Mouse (Mus musculus) cerebral cortex, adult 2 months (tissue): Measurements from ENCODE around the gene Dennd2c.

Source experiments
- WGBS: fragments of 180-500 bp; shearing (Covaris S2); methylation state at CpG from one replicate; pipeline ENCODE4 v1.1.7; 2018; 5-methylcytosine and 5-hydroxymethylcytosine counted together

Dennd2c gene

DNA sequence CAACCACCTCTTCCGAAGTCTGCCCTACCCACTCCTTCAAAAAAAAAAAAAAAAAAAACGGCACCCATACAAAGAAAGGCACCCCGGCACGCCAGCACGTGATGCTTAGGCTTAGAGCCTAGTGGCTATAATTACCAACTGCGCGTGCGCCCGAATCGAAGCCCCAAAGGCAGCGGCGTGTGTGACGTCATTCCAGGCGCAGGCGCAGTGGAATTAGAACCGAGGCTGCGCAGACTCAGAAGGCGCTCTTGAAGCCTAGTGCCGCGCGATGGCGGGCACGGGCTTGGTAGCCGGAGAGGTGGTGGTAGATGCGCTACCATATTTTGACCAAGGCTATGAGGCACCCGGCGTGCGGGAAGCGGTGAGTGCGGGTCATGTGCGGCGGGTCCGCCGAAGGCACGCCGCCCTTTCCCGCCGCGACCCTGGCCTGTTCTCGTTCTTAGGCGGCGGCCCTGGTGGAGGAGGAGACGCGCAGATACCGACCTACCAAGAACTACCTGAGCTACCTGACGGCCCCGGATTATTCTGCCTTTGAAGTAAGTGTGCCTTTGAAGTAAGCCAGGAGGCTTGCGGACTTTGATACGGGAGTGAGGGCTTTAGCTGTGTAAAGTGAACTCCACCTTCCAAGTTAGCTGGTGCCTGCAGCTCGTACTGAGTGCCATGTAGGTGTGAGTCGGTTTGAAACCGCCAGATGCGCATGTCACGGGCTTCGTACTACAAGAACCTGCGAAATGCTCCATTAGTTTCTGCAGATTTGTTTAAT is 69.3 kb downstream of the Dennd2c start, which contains the start of gene Bcas2:
Gene Bcas2 (plus strand): TSS at position 151 of the 763 bp plus-strand sequence.
- under 1% methylated on average over 56 of the region's 56 CpGs for WGBS

GRCm38 (mm10) chr3:103172615-103173014 is 70.2 kb downstream of the Dennd2c start:
- WGBS = 19% methylated on average over 5 of the region's 5 CpGs

DNA sequence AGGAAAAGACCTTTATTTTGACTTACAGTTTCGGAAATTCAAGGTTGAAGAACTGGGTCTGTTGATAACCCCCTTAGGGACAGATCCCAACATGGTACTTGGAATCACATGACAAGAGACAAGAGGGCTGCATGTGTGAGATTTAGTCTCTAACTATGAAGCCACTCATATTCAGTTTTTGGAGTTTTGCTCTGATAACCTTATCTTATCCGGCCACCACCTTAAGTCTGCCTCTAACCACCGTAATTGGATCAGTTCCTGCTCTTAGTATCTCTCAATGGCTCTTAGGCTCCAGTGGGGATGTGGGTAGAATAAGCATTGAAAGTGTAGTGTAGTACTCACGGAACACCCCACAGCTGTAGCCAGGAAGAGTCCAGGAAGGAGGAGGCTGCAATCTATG is 74.3 kb downstream of the Dennd2c start:
- WGBS = 95% methylated on average over 4 of the region's 4 CpGs

- 91% methylated on average over 9 of the region's 9 CpGs for WGBS
These were observed 77.1 kb downstream of the Dennd2c start for GRCm38 (mm10) chr3:103179527-103179926.

GRCm38 (mm10) chr3:103181171-103181570 is 78.8 kb downstream of the Dennd2c start:
- WGBS = 62% methylated on average over 4 of the region's 4 CpGs

DNA sequence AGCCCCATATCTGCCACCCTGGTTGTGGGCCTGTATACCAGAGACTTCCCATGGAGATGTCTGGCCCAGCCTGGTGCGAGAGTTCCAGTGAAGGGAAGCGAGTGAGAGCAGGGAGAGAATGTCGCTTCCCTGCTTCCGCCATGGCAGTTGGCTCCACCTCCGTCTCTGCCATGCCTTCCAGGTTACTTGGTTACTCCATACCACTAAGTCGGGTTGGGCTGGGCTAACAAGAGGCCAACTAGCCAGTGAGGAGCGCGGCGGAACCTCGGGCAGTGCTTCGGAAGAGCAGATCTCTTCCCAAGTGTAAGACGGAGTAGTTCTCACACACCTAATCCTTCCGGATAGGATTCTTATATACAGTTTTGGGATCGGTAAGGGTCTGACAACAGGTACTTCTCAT is 80.4 kb downstream of the Dennd2c start:
- WGBS = 84% methylated on average over 14 of the region's 14 CpGs

GRCm38 (mm10) chr3:103188451-103188850 is 86.0 kb downstream of the Dennd2c start:
- WGBS = 59% methylated on average over 5 of the region's 5 CpGs

DNA sequence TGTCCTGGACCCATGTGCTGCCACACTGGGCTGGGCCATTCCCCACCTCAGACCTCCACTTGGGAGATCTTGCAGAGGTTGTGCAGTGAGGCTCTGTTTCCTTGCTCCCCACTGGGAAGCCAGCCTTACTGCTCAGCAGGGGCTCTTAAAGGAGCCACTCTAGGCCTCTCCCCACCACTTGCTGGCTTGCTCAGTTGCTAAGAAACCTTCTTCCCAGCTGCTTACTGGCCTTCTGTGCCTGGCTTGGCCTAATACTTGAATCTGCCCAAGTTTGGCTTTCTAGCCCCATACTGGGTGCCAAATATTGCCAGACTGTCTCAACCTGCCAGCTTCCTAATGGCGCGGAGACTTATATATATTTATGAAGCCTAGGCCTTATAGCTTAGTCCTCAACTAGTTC is 86.5 kb downstream of the Dennd2c start:
- WGBS = 92% methylated on average over 2 of the region's 2 CpGs

- WGBS = 90% methylated on average over 4 of the region's 4 CpGs
These were observed 89.8 kb downstream of the Dennd2c start for GRCm38 (mm10) chr3:103192161-103192560.

- WGBS = 70% methylated on average over 1 of the region's 1 CpGs
These were observed 90.8 kb downstream of the Dennd2c start for GRCm38 (mm10) chr3:103193186-103193585.

GRCm38 (mm10) chr3:103196320-103196823 is 94.0 kb downstream of the Dennd2c start:
- 89% methylated on average over 7 of the region's 7 CpGs for WGBS

DNA sequence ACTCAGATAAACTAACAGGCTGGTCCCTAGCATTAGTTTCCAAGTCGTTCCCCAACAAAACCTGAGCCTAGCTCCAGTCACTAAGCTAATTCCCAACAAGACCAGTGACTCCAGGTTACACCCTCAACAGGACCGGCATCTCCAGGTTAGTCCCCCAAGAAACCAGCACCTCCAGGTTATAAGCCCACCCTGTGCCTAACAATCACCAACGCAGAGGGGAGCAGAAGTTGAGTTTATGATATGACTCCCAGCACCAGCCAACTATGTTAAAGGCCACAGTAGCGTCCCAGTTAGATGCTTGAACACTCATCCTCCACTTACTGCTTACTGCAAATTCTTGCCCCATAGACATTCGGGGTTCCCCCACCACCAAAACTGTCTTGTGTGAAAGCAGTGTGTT is 97.0 kb downstream of the Dennd2c start:
- 95% methylated on average over 5 of the region's 5 CpGs for WGBS

DNA sequence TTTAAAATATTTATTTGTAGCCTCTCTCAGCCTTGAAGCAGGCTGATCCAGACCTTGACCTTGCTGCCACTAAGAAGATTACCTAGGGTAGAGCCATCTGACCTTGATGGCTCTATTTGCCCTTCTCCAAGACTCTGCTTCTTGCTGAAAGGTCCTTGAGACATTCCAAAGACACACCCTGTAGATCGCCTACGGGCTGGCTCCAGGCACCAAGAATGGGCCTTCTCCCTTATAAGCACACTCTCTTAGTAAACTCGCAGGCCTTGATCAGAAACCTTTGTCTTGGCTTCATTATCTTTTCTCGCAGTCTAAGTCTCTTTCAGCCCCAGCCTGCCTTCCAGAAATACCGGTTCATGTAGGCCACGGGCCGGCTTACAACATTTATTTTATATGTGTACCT is 98.7 kb downstream of the Dennd2c start:
- WGBS = 96% methylated on average over 7 of the region's 7 CpGs

DNA sequence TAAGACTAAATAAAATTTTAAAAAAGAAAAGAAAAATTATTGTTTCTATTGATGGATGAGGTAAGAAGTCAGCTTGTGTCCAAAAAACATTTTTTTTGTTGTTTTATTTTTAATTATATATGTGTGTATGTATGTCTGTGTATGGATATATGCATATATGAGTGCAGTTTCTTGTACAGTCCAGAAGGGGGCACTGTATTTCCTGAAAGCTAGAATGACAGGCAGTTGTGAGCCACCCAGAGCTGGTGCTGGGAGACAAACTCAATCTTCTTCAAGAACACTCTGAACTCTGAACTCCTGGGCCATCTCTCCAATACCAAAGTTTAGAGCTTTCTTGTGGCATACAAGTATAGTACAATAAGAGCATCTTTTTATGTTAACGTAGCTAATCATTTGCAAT is 101.2 kb downstream of the Dennd2c start:
- 97% methylated on average over 1 of the region's 1 CpGs for WGBS

GRCm38 (mm10) chr3:103204445-103204844 is 102.0 kb downstream of the Dennd2c start:
- 94% methylated on average over 3 of the region's 3 CpGs for WGBS

DNA sequence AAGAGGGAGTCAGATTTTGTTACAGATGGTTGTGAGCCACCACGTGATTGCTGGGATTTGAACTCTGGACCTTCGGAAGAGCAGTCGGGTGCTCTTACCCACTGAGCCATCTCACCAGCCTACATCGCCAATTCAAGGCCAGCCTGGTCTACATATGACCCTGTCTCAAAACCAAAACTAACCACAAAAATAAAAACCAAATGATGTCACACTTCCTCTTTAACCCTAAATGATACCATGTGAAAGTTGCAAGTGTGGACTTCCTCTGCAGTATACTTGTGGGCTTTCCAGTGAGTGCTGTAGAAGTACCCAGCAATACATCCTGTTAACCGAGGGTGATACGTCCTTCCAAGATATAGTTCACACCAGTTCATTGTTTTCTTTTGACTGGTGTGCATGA is 104.0 kb downstream of the Dennd2c start:
- 86% methylated on average over 6 of the region's 6 CpGs for WGBS

GRCm38 (mm10) chr3:103207749-103208148 is 105.3 kb downstream of the Dennd2c start:
- 51% methylated on average over 5 of the region's 5 CpGs for WGBS

GRCm38 (mm10) chr3:103208237-103208636 is 105.8 kb downstream of the Dennd2c start:
- WGBS = 91% methylated on average over 2 of the region's 2 CpGs

DNA sequence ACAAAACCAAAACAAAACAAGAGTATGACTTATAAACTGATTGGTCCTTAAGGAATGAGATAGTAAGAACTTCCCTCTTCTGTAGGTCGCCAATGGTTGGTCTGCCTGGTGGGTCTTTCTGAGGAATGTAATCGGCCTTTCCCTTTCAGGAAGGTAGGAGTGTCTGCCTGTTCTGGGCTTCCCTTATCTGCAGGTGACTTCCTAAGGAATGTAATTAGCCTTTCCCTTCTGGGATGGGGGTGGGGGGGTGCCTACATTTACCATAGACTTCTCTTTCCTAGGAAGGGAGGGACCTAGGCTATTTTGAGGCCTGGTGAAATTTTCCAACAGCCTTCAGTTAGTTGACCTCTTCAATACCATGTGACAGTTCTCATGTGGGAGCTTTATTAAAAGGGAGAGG is 108.7 kb downstream of the Dennd2c start:
- 83% methylated on average over 2 of the region's 2 CpGs for WGBS

GRCm38 (mm10) chr3:103212142-103212541 is 109.7 kb downstream of the Dennd2c start:
- 91% methylated on average over 1 of the region's 1 CpGs for WGBS

DNA sequence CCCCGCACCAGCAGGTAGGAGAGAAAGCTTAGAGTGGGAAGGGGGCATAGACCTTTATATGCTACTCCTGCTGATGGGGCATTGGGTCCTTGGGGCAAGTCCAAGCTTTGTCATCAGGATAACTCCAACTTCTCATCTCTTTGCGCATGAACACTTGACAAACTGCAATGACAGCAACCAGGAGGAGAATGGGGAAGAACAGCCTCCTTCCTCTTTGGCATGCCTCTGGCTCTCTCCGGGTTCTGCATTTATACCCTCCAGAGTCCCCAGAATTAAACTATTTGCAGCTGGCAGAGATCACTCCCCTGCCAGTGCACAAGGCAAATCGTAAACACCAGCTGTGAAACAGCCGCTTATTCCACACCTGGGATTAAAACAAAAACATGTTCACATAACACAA is 111.1 kb downstream of the Dennd2c start:
- 76% methylated on average over 5 of the region's 5 CpGs for WGBS

- 86% methylated on average over 8 of the region's 8 CpGs for WGBS
These were observed 112.3 kb downstream of the Dennd2c start for GRCm38 (mm10) chr3:103214593-103215285.

GRCm38 (mm10) chr3:103215399-103215798 is 113.0 kb downstream of the Dennd2c start:
- 94% methylated on average over 8 of the region's 8 CpGs for WGBS
